Mouse (Mus musculus) lung, adult 2 months (tissue): ENCODE measurements around the gene Tmem110. TPM values are rescaled to one million over a fixed set of nuclear protein-coding genes. Genes with fewer than 3 reads are reported as not detected.
A peak's percentile ranks its signal among the peaks of the same experiment; 100 is the strongest.

ENCODE experiments used
- DNase-seq: peaks from one replicate; pipeline ENCODE4 v3.0.0; 2022
- H3K4me1 ChIP-seq: fragments of 200-500 bp; 2 replicates; pipeline ENCODE4 v1.6.1; 2011; ENCODE audit warnings: low read length; ENCODE audit not compliant: control insufficient read depth, insufficient read depth
- H3K4me3 ChIP-seq: fragments of 200-500 bp; replicated peaks from 2 replicates; pipeline ENCODE3; 2011; ENCODE audit warnings: low read depth, mild to moderate bottlenecking, control low read depth, low read length; ENCODE audit errors: extremely low read depth
- CTCF ChIP-seq: fragments of 200-500 bp; IDR thresholded peaks from 2 replicates; pipeline ENCODE4 v1.5.1; 2011; ENCODE audit warnings: mild to moderate bottlenecking, low read length, control low read depth; ENCODE audit not compliant: insufficient read depth
- POLR2A ChIP-seq: fragments of 200-500 bp; IDR thresholded peaks from 2 replicates; pipeline ENCODE4 v1.6.1; 2011; ENCODE audit warnings: low read depth, mild to moderate bottlenecking, control low read depth, low read length, borderline replicate concordance; ENCODE audit errors: extremely low read depth
- WGBS: fragments of 180-500 bp; shearing (Covaris S2); methylation state at CpG from one replicate; pipeline ENCODE4 v1.1.7; 2018; 5-methylcytosine and 5-hydroxymethylcytosine counted together
- polyA plus RNA-seq: library from polyadenylated mRNA; depleted of rRNA; stranded (reverse); fragments of >200 nt; gene quantifications from 2 replicates; pipeline ENCODE4 v1.2.3, GENCODE M21; 2012

Tmem110 gene
- polyA plus RNA-seq, 1 experiment: 43.7 TPM

- DNase-seq: no peak
- no peak overlapping the region for H3K4me3 ChIP-seq
- TF ChIP-seq POLR2A: no peak
- no peak for TF ChIP-seq CTCF
- peaks cover 12% of the 10 kb centered on the region for H3K4me1 ChIP-seq
- WGBS: 91% methylated on average over 3 of the region's 3 CpGs
Measured at GRCm38 (mm10) chr14:30877827-30878226, 52.4 kb downstream of the Tmem110 start.

- WGBS: 29% methylated on average over 11 of the region's 11 CpGs
Measured at GRCm38 (mm10) chr14:30878958-30879571, 53.7 kb downstream of the Tmem110 start, which contains the start of gene Mustn1. Mustn1 (plus strand) TSS chr14:30879200.

GRCm38 (mm10) chr14:30879794-30880193 lies 54.4 kb downstream of the Tmem110 start:
- Histone ChIP-seq H3K4me1 (peaks cover 12% of the 10 kb centered on the region), H3K4me3 (peak overlapping the region; percentile 42)
- no peak for DNase-seq
- TF ChIP-seq CTCF (no peak), POLR2A (no peak)
- 59% methylated on average over 9 of the region's 9 CpGs for WGBS

More at GRCm38 (mm10) chr14:30878958-30879571, 53.7 kb downstream of the Tmem110 start, which contains the start of gene Mustn1:
- DNase-seq: peak; percentile 39
- H3K4me3 ChIP-seq: peak within 1 kb of the TSS; percentile 42
- TF ChIP-seq POLR2A: no peak
- no peak for TF ChIP-seq CTCF
- peaks cover 12% of the 10 kb centered on the region for H3K4me1 ChIP-seq

GRCm38 (mm10) chr14:30880251-30880650 lies 54.9 kb downstream of the Tmem110 start:
- Histone ChIP-seq H3K4me3 (no peak overlapping the region), H3K4me1 (peaks cover 12% of the 10 kb centered on the region)
- WGBS: 69% methylated on average over 8 of the region's 8 CpGs
- DNase-seq: no peak
- TF ChIP-seq CTCF: no peak
- TF ChIP-seq POLR2A: no peak

GRCm38 (mm10) chr14:30880811-30881717 lies 55.7 kb downstream of the Tmem110 start:
- WGBS: 72% methylated on average over 17 of the region's 17 CpGs
- DNase-seq: peak; percentile 70
- TF ChIP-seq POLR2A (no peak), CTCF (peak; percentile 53)
- Histone ChIP-seq H3K4me1 (peaks cover 6% of the 10 kb centered on the region; the same call in 1 of the 2 replicates), H3K4me3 (no peak overlapping the region)

GRCm38 (mm10) chr14:30881718-30882108 lies 56.3 kb downstream of the Tmem110 start:
- Histone ChIP-seq H3K4me1 (0 out of 2 replicates have a peak, but pooled peaks cover 2% of the 10 kb centered on the region), H3K4me3 (no peak overlapping the region)
- TF ChIP-seq POLR2A (no peak), CTCF (no peak)
- WGBS: 91% methylated on average over 3 of the region's 3 CpGs
- no peak for DNase-seq

GRCm38 (mm10) chr14:30885298-30885697 lies 59.9 kb downstream of the Tmem110 start:
- TF ChIP-seq POLR2A: no peak
- Histone ChIP-seq H3K4me1 (peaks cover 13% of the 10 kb centered on the region), H3K4me3 (no peak overlapping the region)
- 18% methylated on average over 3 of the region's 3 CpGs for WGBS
- DNase-seq: no peak

GRCm38 (mm10) chr14:30886204-30886603 lies 60.8 kb downstream of the Tmem110 start, which contains the start of gene Itih4:
Itih4 (plus strand) TSS chr14:30886476.
- no peak for TF ChIP-seq POLR2A
- no peak for TF ChIP-seq CTCF
- no peak for DNase-seq
- WGBS: 85% methylated on average over 3 of the region's 3 CpGs
- no peak within 1 kb of the TSS for H3K4me3 ChIP-seq
- peaks cover 13% of the 10 kb centered on the region for H3K4me1 ChIP-seq

- Histone ChIP-seq H3K4me1 (peaks cover 13% of the 10 kb centered on the region), H3K4me3 (no peak overlapping the region)
- peak; percentile 72 for DNase-seq
- 3% methylated on average over 9 of the region's 9 CpGs for WGBS
- TF ChIP-seq POLR2A (no peak; the same call in 1 of the 2 replicates), CTCF (peak; percentile 40; the same call in 1 of the 2 replicates)
Measured at GRCm38 (mm10) chr14:30888271-30888732, 62.9 kb downstream of the Tmem110 start.
